Mouse (Mus musculus): ENCODE results near the gene Dusp6. TPM values are rescaled to one million over a fixed set of nuclear protein-coding genes. Genes with fewer than 3 reads are reported as not detected.

Gene Dusp6
- polyA plus RNA-seq, 1 experiment from 2014 or later, result 125 TPM

DNA sequence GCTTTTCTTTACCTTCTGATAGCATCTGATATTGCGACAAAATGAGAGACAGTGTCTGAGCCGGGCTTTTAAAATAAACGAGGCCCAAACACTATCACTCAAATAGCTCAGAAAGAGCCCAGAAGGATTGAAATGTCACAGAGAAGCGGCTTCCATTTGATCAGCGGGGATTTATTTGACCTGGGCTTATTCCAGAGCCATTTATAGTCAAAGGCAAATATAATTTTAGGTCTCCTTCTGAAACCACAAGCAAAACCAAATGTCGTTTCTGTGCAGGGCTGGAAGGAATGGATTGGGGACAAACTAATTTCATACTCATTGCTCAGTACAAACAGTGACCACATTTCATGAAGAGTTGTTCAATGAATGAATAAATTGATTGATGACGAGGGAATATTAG is 51.3 kb downstream of the Dusp6 start:
- in situ Hi-C loops (cut with MboI; ENCODE audit: low pct_unique_long_range_greater_than_20kb), result no loop called here
- H3K27me3 ChIP-seq, result peaks cover 4% of the 10 kb centered on the region
- ATAC-seq (no peak), DNase-seq (ENCODE audit: low read depth, low spot score) (no peak)
- ChIA-PET CTCF (no interaction called here), POLR2A (no interaction called here)
- TF ChIP-seq CTCF (IDR thresholded peaks at IDR 0.05), result no peak

DNA sequence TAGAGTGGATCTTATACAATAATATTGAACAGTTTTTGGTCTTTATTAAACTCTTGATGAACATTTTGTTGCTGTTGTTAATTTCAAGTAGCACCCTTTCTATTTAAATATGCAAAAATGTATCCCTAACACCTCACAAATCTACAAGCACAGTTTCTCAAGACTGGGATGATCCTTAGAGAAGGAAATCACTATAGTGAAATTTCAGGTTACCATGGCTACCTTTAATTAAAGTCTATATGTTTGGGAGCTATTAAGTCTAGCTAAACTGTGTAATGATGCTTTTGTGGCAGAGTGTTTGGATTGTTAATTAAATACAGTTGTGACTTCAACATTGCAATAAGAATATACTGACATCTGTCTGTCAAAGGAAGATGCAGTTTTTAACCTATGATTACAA is 54.0 kb downstream of the Dusp6 start:
- DNase-seq (ENCODE audit: low read depth, low spot score) (no peak), ATAC-seq (no peak)
- no peak for TF ChIP-seq CTCF (IDR thresholded peaks at IDR 0.05)
- peaks cover 4% of the 10 kb centered on the region for H3K27me3 ChIP-seq
- in situ Hi-C loops (cut with MboI; ENCODE audit: low pct_unique_long_range_greater_than_20kb), result loop anchor here (5.0 kb wide), 1 partner anchor 35 kb away; no protein-coding TSS in a partner anchor
- CTCF ChIA-PET, result no interaction called here
- POLR2A ChIA-PET, result no interaction called here

Other genes with a start within 250 kb of the Dusp6 start
- gene Poc1b, start 156.2 kb upstream of the Dusp6 start, polyA plus RNA-seq (2021), result 10.5 TPM
- 7.2 TPM for gene Galnt4, start 155.1 kb upstream of the Dusp6 start, polyA plus RNA-seq (2021)
- not detected for gene Phxr2, start 136.9 kb upstream of the Dusp6 start, polyA plus RNA-seq (2021)